Mouse (Mus musculus): ENCODE results near the gene Bcat1. TPM values are rescaled to one million over a fixed set of nuclear protein-coding genes. Genes with fewer than 3 reads are reported as not detected.
A peak's percentile ranks its signal among the peaks of the same experiment; 100 is the strongest.

Bcat1 gene
- total and polyA plus RNA-seq, 2 experiments from 2014 or later, result 57.0 to 96.8 TPM

GRCm38 (mm10) chr6:145023990-145024389, 52.0 kb downstream of the Bcat1 start:
- Histone ChIP-seq H3K4me1 (ENCODE audit: insufficient read depth, low read length) (no peaks in the 10 kb centered on the region), H3K9ac (replicated peaks; ENCODE audit: low read length, poor library complexity, severe bottlenecking) (no peak overlapping the region), H3K27me3 (ENCODE audit: insufficient read depth, low read length) (no peaks in the 10 kb centered on the region), H3K27ac (ENCODE audit: low read depth, low read length) (no peak overlapping the region), H3K4me3 (ENCODE audit: low read depth, low read length) (no peak overlapping the region), H3K4me2 (ENCODE audit: low read depth, low read length, poor library complexity, severe bottlenecking) (no peak overlapping the region), H3K9me3 (ENCODE audit: low read length) (no peaks in the 10 kb centered on the region), H3K36me3 (ENCODE audit: insufficient read depth, low read length) (peaks cover 18% of the 10 kb centered on the region)
- TF ChIP-seq CTCF (IDR thresholded peaks at IDR 0.05), result no peak
- DNase-seq (ENCODE audit: low spot score), result no peak
- WGBS, result 45% methylated on average over 8 of the region's 8 CpGs
- ATAC-seq (ENCODE audit: low FRiP score), result no peak

- no peak for ATAC-seq (ENCODE audit: low FRiP score)
- DNase-seq (ENCODE audit: low spot score), result peak; percentile 66
- no peak overlapping the region for H3K4me3 ChIP-seq (ENCODE audit: low read depth, low read length)
Measured at GRCm38 (mm10) chr6:145022966-145023725, 52.8 kb downstream of the Bcat1 start.

GRCm38 (mm10) chr6:145022349-145022748, 53.6 kb downstream of the Bcat1 start:
- Histone ChIP-seq H3K9ac (replicated peaks; ENCODE audit: low read length, poor library complexity, severe bottlenecking) (no peak overlapping the region), H3K4me2 (ENCODE audit: low read depth, low read length, poor library complexity, severe bottlenecking) (no peak overlapping the region), H3K9me3 (ENCODE audit: low read length) (no peaks in the 10 kb centered on the region), H3K4me1 (ENCODE audit: insufficient read depth, low read length) (no peaks in the 10 kb centered on the region), H3K36me3 (ENCODE audit: insufficient read depth, low read length) (peaks cover 23% of the 10 kb centered on the region), H3K4me3 (ENCODE audit: low read depth, low read length) (no peak overlapping the region), H3K27ac (ENCODE audit: low read depth, low read length) (no peak overlapping the region), H3K27me3 (ENCODE audit: insufficient read depth, low read length) (no peaks in the 10 kb centered on the region)
- TF ChIP-seq CTCF (IDR thresholded peaks at IDR 0.05), result no peak
- ATAC-seq (ENCODE audit: low FRiP score), result no peak
- WGBS, result 63% methylated on average over 5 of the region's 5 CpGs
- DNase-seq (ENCODE audit: low spot score), result peak; percentile 10

More at GRCm38 (mm10) chr6:145022966-145023725, 52.8 kb downstream of the Bcat1 start:
- Histone ChIP-seq H3K4me1 (ENCODE audit: insufficient read depth, low read length) (no peaks in the 10 kb centered on the region), H3K27ac (ENCODE audit: low read depth, low read length) (no peak overlapping the region), H3K9ac (replicated peaks; ENCODE audit: low read length, poor library complexity, severe bottlenecking) (no peak overlapping the region), H3K9me3 (ENCODE audit: low read length) (no peaks in the 10 kb centered on the region), H3K4me2 (ENCODE audit: low read depth, low read length, poor library complexity, severe bottlenecking) (no peak overlapping the region), H3K36me3 (ENCODE audit: insufficient read depth, low read length) (peaks cover 18% of the 10 kb centered on the region), H3K27me3 (ENCODE audit: insufficient read depth, low read length) (no peaks in the 10 kb centered on the region)
- 84% methylated on average over 14 of the region's 14 CpGs for WGBS
- peak; percentile 81 for TF ChIP-seq CTCF (IDR thresholded peaks at IDR 0.05)

GRCm38 (mm10) chr6:145020553-145020952, 55.4 kb downstream of the Bcat1 start:
- WGBS, result 83% methylated on average over 4 of the region's 4 CpGs
- ATAC-seq (ENCODE audit: low FRiP score), result no peak
- no peak for DNase-seq (ENCODE audit: low spot score)
- H3K27ac ChIP-seq (ENCODE audit: low read depth, low read length), result no peak overlapping the region
- no peak overlapping the region for H3K9ac ChIP-seq (replicated peaks; ENCODE audit: low read length, poor library complexity, severe bottlenecking)
- peaks cover 29% of the 10 kb centered on the region for H3K36me3 ChIP-seq (ENCODE audit: insufficient read depth, low read length)
- no peak for TF ChIP-seq CTCF (IDR thresholded peaks at IDR 0.05)
- H3K27me3 ChIP-seq (ENCODE audit: insufficient read depth, low read length), result no peaks in the 10 kb centered on the region
- H3K9me3 ChIP-seq (ENCODE audit: low read length), result no peaks in the 10 kb centered on the region
- H3K4me2 ChIP-seq (ENCODE audit: low read depth, low read length, poor library complexity, severe bottlenecking), result no peak overlapping the region
- H3K4me3 ChIP-seq (ENCODE audit: low read depth, low read length), result no peak overlapping the region
- H3K4me1 ChIP-seq (ENCODE audit: insufficient read depth, low read length), result no peaks in the 10 kb centered on the region

GRCm38 (mm10) chr6:145018295-145018694, 57.7 kb downstream of the Bcat1 start:
- Histone ChIP-seq H3K9me3 (ENCODE audit: low read length) (no peaks in the 10 kb centered on the region), H3K9ac (replicated peaks; ENCODE audit: low read length, poor library complexity, severe bottlenecking) (no peak overlapping the region), H3K27ac (ENCODE audit: low read depth, low read length) (no peak overlapping the region), H3K27me3 (ENCODE audit: insufficient read depth, low read length) (no peaks in the 10 kb centered on the region), H3K36me3 (ENCODE audit: insufficient read depth, low read length) (peaks cover 27% of the 10 kb centered on the region), H3K4me3 (ENCODE audit: low read depth, low read length) (no peak overlapping the region), H3K4me1 (ENCODE audit: insufficient read depth, low read length) (no peaks in the 10 kb centered on the region), H3K4me2 (ENCODE audit: low read depth, low read length, poor library complexity, severe bottlenecking) (no peak overlapping the region)
- WGBS, result 74% methylated on average over 5 of the region's 5 CpGs
- no peak for ATAC-seq (ENCODE audit: low FRiP score)
- peak; percentile 71 for DNase-seq (ENCODE audit: low spot score)
- TF ChIP-seq CTCF (IDR thresholded peaks at IDR 0.05), result no peak

GRCm38 (mm10) chr6:145017508-145017907, 58.5 kb downstream of the Bcat1 start:
- Histone ChIP-seq H3K4me2 (ENCODE audit: low read depth, low read length, poor library complexity, severe bottlenecking) (no peak overlapping the region), H3K9me3 (ENCODE audit: low read length) (no peaks in the 10 kb centered on the region), H3K27me3 (ENCODE audit: insufficient read depth, low read length) (no peaks in the 10 kb centered on the region), H3K27ac (ENCODE audit: low read depth, low read length) (no peak overlapping the region), H3K36me3 (ENCODE audit: insufficient read depth, low read length) (peaks cover 30% of the 10 kb centered on the region), H3K4me1 (ENCODE audit: insufficient read depth, low read length) (no peaks in the 10 kb centered on the region), H3K9ac (replicated peaks; ENCODE audit: low read length, poor library complexity, severe bottlenecking) (no peak overlapping the region), H3K4me3 (ENCODE audit: low read depth, low read length) (no peak overlapping the region)
- ATAC-seq (ENCODE audit: low FRiP score) (no peak), DNase-seq (ENCODE audit: low spot score) (no peak)
- no peak for TF ChIP-seq CTCF (IDR thresholded peaks at IDR 0.05)
- 95% methylated on average over 4 of the region's 4 CpGs for WGBS
